Mouse (Mus musculus) heart, postnatal 0 days (tissue): ENCODE data around the gene Zrsr1. TPM values are rescaled to one million over a fixed set of nuclear protein-coding genes. Genes with fewer than 3 reads are reported as not detected.

Experiments used
- ATAC-seq: fragments of 200-750 bp; cut with Nextera tagmentation; 2 replicates; pipeline ENCODE4 v1.8.0; 2017; ENCODE audit warnings: low read depth, moderate number of reproducible peaks, moderate library complexity; ENCODE audit not compliant: insufficient read depth
- DNase-seq: peaks from one replicate; pipeline ENCODE4 v3.0.0-alpha.2; 2016; ENCODE audit warnings: low spot score
- H3K27ac ChIP-seq: fragments of 300-500 bp; sonication (generic); 2 replicates; pipeline ENCODE4 v1.5.1; 2014; ENCODE audit warnings: low read depth, mild to moderate bottlenecking
- H3K27me3 ChIP-seq: fragments of 300-500 bp; sonication (generic); 2 replicates; pipeline ENCODE4 v1.6.1; 2014; ENCODE audit warnings: low read length, mixed read lengths; ENCODE audit not compliant: control insufficient read depth, insufficient read depth
- H3K36me3 ChIP-seq: fragments of 300-500 bp; sonication (generic); replicated peaks from 2 replicates; pipeline ENCODE4 v1.6.1; 2014; ENCODE audit warnings: low read length, mixed read lengths; ENCODE audit not compliant: control insufficient read depth, insufficient read depth
- H3K4me1 ChIP-seq: fragments of 300-500 bp; sonication (generic); 2 replicates; pipeline ENCODE4 v1.6.1; 2014; ENCODE audit warnings: antibody characterized with exemption; ENCODE audit not compliant: control insufficient read depth, insufficient read depth
- H3K4me2 ChIP-seq: fragments of 300-500 bp; sonication (generic); 2 replicates; pipeline ENCODE4 v1.6.1; 2014; ENCODE audit warnings: low read depth, mild to moderate bottlenecking, low read length, moderate library complexity
- H3K4me3 ChIP-seq: fragments of 300-500 bp; sonication (generic); 2 replicates; pipeline ENCODE4 v1.5.1; 2014; ENCODE audit warnings: low read depth, low read length
- H3K9ac ChIP-seq: fragments of 300-500 bp; sonication (generic); replicated peaks from 2 replicates; pipeline ENCODE4 v1.6.1; 2014; ENCODE audit warnings: low read depth, low read length, mixed read lengths
- H3K9me3 ChIP-seq: fragments of 300-500 bp; sonication (generic); replicated peaks from 2 replicates; pipeline ENCODE4 v1.6.1; 2016; ENCODE audit warnings: low read length; ENCODE audit not compliant: control insufficient read depth
- CTCF ChIP-seq: IDR thresholded peaks from 2 replicates; pipeline ENCODE4 v1.5.1; 2016; ENCODE audit warnings: antibody characterized with exemption, control low read depth, low read depth
- EP300 ChIP-seq: IDR thresholded peaks from 2 replicates; pipeline ENCODE4 v1.6.1; 2016; ENCODE audit warnings: antibody characterized with exemption, low read depth
- WGBS: fragments of 180-500 bp; shearing (Covaris S2); extraction: QIAGEN DNeasy Blood & Tissue Kit; methylation state at CpG from one replicate; pipeline ENCODE4 v1.1.7; 2014; 5-methylcytosine and 5-hydroxymethylcytosine counted together
- polyA plus RNA-seq: library from polyadenylated mRNA; unstranded; fragments of >200 nt; fragmentation: Nextera tagmentation; extraction: Ambion mirVana; gene quantifications from 2 replicates; pipeline ENCODE4 v1.2.1, GENCODE M21; 2015
- total RNA-seq: library from RNA; depleted of rRNA; stranded (reverse); fragments of >200 nt; gene quantifications from 2 replicates; pipeline ENCODE4 v1.2.3, GENCODE M21; 2014; ENCODE audit warnings: low replicate concordance

The Zrsr1 gene
- total and polyA plus RNA-seq, 2 experiments from 2014 or later = 2.0 TPM

DNA sequence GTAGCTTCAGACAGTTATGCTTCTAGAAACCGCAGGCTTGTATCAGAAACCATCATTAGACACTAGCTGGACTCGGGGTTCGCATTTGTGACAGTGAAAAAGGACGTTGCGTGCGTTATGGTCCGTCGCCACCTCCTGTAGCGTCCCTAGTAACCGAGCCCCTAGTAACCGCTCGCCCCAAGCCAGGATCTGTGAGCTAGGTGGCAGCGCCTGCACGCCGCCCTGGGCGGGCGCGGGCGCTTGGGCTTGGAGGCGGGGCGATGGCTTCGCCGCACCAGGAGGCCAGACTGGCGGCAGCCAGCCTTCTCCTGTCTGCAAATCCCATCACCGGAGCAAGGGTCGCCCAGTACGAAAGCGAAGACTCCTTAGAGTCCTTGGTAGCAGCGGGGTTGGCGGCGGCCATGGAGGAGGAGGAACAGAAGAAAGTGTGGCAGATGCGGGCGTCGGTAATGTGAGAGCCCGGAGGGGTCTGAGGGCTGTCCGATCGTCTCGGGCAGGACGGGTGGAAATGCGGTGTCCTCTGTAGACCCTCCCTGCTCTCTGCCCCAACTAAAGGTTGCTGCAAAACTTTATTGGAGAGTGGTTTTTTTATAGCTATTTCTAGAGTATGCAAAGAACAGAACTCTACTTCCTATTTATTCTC lies 36.5 kb downstream of the Zrsr1 start:
- WGBS = under 1% methylated on average over 40 of the region's 40 CpGs
- TF ChIP-seq CTCF (peak; percentile 27; the same call in 1 of the 2 replicates), EP300 (no peak)
- ATAC-seq (peak; percentile 92), DNase-seq (peak; percentile 80)
- Histone ChIP-seq H3K4me3 (peak overlapping the region; percentile 57), H3K9ac (peak overlapping the region; percentile 46), H3K4me2 (peak overlapping the region; percentile 81), H3K4me1 (0 out of 2 replicates have a peak, but pooled peaks cover 5% of the 10 kb centered on the region), H3K27ac (peak overlapping the region; percentile 78), H3K36me3 (peaks cover 11% of the 10 kb centered on the region), H3K9me3 (no peaks in the 10 kb centered on the region), H3K27me3 (no peaks in the 10 kb centered on the region)

DNA sequence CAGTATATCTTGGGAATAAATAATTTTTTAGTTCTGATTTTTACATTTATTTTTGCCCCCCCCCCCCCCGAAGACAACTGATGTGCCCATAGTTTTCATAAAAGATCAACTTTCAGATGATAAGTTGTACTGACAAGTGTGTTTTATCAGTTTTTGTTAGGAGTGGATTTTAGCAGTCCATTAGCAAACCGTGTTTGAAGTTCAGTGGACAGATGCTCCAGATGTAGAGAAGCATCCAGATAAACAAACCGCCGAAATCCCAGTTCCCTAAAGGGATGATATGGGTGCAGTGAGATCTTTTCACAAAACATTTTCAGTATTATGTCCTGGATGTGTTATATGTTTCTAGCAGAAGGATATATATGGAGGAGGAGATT lies 37.0 kb downstream of the Zrsr1 start:
- Histone ChIP-seq H3K27ac (no peak overlapping the region), H3K36me3 (peaks cover 6% of the 10 kb centered on the region), H3K9me3 (no peaks in the 10 kb centered on the region), H3K4me2 (peak overlapping the region; percentile 81), H3K4me3 (peak overlapping the region; percentile 57), H3K4me1 (0 out of 2 replicates have a peak, but pooled peaks cover 5% of the 10 kb centered on the region), H3K9ac (peak overlapping the region; percentile 46), H3K27me3 (no peaks in the 10 kb centered on the region)
- 29% methylated on average over 4 of the region's 4 CpGs for WGBS
- DNase-seq (no peak), ATAC-seq (no peak)
- TF ChIP-seq EP300 (no peak), CTCF (no peak)

DNA sequence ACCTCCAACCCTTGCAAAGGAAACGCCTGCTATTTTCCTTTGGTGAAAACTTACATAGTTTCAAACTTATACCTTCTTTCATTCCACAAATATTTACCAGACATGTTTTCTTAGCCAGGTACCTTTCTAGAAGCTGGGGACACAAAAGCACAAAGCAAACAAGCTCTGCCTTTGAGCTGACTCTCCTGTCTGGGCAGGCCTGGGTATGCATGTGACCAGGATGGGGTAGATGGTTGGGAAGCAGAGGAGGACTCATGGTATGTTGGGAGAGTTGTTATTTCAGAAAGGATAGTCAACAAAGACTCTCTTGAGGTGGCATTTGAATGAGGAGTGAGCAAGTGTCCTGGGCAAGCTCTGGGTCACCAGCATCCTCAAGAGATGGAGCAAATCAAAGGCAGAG lies 41.3 kb downstream of the Zrsr1 start:
- H3K27ac ChIP-seq = no peak overlapping the region
- ATAC-seq = no peak

DNA sequence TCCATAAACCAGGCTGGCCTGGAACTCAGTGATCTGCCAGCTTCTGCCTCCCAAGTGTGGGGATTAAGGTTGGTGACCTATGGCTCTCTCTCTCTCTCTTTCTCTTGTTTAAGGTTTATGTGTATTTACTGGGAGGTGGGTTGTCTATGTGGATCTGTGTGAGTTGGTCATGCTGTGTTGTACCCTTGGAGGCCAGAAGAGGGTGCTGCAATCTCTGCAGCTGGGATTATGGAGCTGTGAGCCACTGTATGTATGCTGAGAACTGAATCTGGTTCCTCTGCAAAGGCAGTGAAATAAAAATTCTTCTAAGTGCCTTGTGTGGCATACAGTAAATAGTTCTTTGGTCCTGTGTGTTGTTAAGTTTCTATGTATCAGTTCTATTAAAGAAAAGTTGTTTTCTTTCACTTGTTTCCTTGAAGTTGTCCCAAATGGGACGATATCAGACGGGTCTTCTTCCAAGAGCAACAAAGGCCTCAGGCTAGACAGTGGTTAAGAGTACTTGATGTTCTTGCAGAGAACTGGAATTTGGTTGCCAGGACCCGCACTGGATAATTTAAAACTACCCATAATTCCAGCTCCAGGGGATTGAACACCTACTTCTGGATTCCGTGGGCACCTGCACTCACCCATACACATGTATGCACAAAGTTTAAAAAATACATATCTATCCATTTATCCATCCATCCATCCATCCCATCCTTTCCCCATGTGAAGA lies 41.9 kb downstream of the Zrsr1 start:
- ATAC-seq (no peak), DNase-seq (no peak)
- H3K4me2 ChIP-seq = no peak overlapping the region
- no peaks in the 10 kb centered on the region for H3K4me1 ChIP-seq
- no peaks in the 10 kb centered on the region for H3K36me3 ChIP-seq
- no peaks in the 10 kb centered on the region for H3K27me3 ChIP-seq
- 0 out of 2 replicates have a peak, but pooled peaks cover 3% of the 10 kb centered on the region for H3K9me3 ChIP-seq
- H3K4me3 ChIP-seq = no peak overlapping the region
- peak; percentile 31 for TF ChIP-seq CTCF
- no peak for TF ChIP-seq EP300
- 85% methylated on average over 4 of the region's 4 CpGs for WGBS
- H3K9ac ChIP-seq = no peak overlapping the region
- H3K27ac ChIP-seq = no peak overlapping the region

More for the DNA sequence above, 41.3 kb downstream of the Zrsr1 start:
- WGBS = 84% methylated on average over 1 of the region's 1 CpGs
- Histone ChIP-seq H3K9ac (no peak overlapping the region), H3K4me3 (no peak overlapping the region), H3K9me3 (no peaks in the 10 kb centered on the region), H3K4me1 (no peaks in the 10 kb centered on the region), H3K36me3 (no peaks in the 10 kb centered on the region), H3K4me2 (no peak overlapping the region), H3K27me3 (no peaks in the 10 kb centered on the region)
- DNase-seq = no peak
- no peak for TF ChIP-seq EP300
- TF ChIP-seq CTCF = no peak

DNA sequence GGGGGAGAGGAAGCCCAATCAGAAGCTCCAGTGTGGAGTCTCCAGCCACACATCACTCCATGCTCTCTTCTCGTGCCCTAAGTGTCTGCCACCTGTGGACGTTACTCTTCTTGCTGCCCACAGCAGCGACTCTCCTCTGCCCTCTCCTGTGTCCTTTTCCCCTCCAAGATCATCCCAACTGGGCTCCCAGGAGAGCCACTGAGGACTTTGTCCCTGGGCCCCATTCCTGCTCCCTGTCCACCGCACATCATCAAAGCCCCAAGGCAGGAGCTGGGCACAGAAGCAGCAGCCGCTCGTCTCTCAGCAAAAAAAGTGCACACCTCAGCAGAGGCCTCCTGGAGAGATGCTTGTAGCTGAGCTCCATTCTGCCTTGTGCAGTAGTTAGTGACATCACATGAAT lies 43.2 kb downstream of the Zrsr1 start:
- H3K9me3 ChIP-seq = 0 out of 2 replicates have a peak, but pooled peaks cover 3% of the 10 kb centered on the region
- no peaks in the 10 kb centered on the region for H3K36me3 ChIP-seq
- ATAC-seq (no peak), DNase-seq (no peak)
- no peak overlapping the region for H3K4me3 ChIP-seq
- no peak overlapping the region for H3K9ac ChIP-seq
- no peak for TF ChIP-seq EP300
- no peak for TF ChIP-seq CTCF
- 71% methylated on average over 6 of the region's 6 CpGs for WGBS
- H3K27me3 ChIP-seq = no peaks in the 10 kb centered on the region
- no peaks in the 10 kb centered on the region for H3K4me1 ChIP-seq
- H3K27ac ChIP-seq = no peak overlapping the region
- no peak overlapping the region for H3K4me2 ChIP-seq
